Mouse (Mus musculus) neural tube, embryonic 13.5 days (tissue): ENCODE data around the gene Spaca1. TPM values are rescaled to one million over a fixed set of nuclear protein-coding genes. Genes with fewer than 3 reads are reported as not detected.

ENCODE experiments used
- polyA plus RNA-seq: library from polyadenylated mRNA; unstranded; fragments of >200 nt; fragmentation: Nextera tagmentation; extraction: Ambion mirVana; gene quantifications from 2 replicates; pipeline ENCODE4 v1.2.1, GENCODE M21; 2015

Spaca1 gene
- polyA plus RNA-seq, 1 experiment from 2014 or later: 0.61 TPM

Other genes starting within 250 kb of the Spaca1 start
- gene Cnr1, start 125.6 kb downstream of the Spaca1 start, polyA plus RNA-seq: 42.9 and 44.3 TPM in 2 replicates